Mouse (Mus musculus) urinary bladder, postnatal 36 days (tissue): ENCODE results near the gene Prdm16.

Experiments used
- DNase-seq, 2 experiments: peaks; one replicate each; pipeline ENCODE4 v3.0.0; 2022; ENCODE audit warnings: low spot score in 2 of 2, mixed read lengths in 1 of 2

Gene Prdm16

DNA sequence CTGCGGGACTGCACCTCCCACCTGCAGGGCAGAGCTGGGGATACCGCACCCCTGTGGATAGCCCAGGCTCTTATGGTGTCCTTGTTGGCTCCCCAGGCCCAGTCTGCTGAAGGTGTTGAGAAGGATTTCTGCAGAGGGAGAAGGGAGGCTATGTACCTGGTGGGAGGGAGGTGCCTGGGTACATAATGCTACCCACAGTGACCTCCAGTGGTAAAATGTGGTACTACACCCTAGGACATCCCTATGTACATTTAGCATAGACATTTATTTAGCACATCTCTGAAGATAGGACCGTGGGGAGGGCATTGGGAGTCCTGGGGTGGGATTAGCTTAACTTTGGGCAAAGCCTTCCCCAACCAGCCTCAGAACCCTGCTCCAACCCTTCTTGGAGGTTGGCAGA lies 363.7 kb downstream of the Prdm16 start:
- DNase-seq = peak; percentile 32 to 35

DNA sequence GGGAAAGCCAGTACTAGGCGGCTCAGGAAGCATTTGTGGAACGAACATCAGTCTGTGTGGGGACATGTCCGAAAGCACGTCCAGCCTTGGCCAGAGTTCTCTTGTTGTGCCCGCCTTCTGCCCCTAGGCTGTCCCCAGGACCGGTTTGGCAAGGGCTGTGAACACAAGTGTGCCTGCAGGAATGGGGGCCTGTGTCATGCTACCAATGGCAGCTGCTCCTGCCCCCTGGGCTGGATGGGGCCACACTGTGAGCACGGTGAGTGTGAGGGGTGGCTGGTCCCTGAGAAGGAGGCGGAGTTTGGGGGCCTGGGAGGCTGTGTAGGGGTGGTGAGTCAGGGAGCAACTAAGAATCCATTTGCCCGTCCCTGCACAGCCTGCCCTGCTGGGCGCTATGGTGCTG lies 367.2 kb downstream of the Prdm16 start:
- DNase-seq = peak; percentile 71 to 77

DNA sequence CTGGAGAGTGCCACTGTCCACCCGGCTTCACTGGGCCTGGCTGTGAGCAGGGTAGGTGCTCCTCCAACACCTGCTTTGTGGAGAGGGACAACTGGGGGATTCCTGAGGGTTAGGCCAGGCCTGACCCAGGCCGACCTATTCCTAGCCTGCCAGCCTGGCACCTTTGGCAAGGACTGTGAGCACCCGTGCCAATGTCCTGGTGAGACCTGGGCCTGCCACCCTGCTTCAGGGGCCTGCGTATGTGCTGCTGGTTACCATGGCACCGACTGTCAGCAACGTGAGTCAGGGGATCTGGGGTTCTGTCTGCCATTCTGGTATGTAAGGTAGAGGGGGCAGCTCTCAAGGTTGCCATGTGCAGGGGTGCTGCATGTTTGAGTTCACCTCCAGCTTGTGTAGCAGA lies 369.2 kb downstream of the Prdm16 start:
- no peak for DNase-seq
